Mouse (Mus musculus): ENCODE results near the gene Rnls. TPM values are rescaled to one million over a fixed set of nuclear protein-coding genes. Genes with fewer than 3 reads are reported as not detected.

The Rnls gene
- polyA plus RNA-seq, 1 experiment = 1.8 TPM

- DNase-seq (ENCODE audit: low read depth, low spot score) = no peak
- WGBS = 7% methylated on average over 2 of the region's 2 CpGs
These were observed 126.8 kb downstream of the Rnls start for GRCm38 (mm10) chr19:33265245-33265644.

DNA sequence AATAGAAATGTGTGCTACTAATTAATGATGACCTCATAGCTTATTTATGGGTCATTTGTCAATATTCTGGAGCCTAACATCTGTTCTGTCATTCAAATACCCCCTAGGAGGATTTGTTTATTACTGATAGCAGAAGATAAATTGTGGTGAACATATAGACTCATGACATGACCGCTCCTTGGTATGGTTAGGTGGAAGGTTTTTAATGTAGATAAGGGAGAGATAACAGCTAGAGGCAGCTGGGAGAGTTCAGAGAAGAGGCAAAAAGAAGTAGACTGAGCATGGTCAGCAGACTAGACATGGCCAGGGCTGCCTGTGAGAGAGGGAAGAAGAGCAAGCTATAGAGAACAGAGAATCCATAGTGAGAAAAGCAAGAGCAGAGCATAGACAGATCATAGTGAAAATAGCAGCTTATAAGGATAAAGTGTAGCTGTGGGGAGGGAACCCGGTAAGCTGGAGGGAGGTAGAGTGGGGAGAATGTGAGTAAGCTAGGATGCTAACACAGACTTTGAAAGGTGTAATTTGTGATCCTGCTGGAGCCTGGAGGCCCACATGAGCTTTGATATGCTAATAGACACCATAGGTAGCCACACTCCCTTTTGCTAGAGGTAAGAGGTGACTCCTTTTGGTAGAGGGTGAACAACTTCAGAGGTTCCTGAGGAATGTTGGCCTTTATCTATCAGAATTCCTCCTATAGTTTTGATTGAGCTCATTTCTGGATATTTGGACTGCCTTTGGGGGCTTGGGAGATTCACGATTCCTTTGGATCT lies 127.7 kb downstream of the Rnls start:
- DNase-seq (ENCODE audit: low read depth, low spot score) = no peak
- WGBS = 58% methylated on average over 3 of the region's 3 CpGs

DNA sequence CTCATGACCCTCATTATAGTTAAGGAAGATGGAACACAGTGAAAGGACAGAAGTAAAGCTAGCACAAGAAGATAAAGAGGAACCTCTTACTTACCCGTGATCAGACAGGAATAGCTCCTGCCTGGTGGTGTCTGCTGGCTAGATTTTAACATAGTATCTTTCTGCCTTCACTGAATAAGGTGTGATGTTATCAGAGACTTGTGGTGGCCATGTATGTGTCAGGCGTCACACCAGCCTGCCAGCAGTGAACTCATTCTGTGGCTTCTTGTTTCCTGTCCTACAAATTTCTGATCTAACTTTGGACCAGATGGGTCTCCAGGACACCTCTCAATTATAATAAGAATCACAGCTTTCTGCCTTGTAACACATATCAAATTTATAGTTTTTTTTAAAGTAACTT lies 129.7 kb downstream of the Rnls start:
- no peak for DNase-seq (ENCODE audit: low read depth, low spot score)
- 71% methylated on average over 2 of the region's 2 CpGs for WGBS

- DNase-seq (ENCODE audit: low read depth, low spot score) = no peak
- WGBS = 86% methylated on average over 1 of the region's 1 CpGs
These were observed 132.9 kb downstream of the Rnls start for GRCm38 (mm10) chr19:33259164-33259563.

DNA sequence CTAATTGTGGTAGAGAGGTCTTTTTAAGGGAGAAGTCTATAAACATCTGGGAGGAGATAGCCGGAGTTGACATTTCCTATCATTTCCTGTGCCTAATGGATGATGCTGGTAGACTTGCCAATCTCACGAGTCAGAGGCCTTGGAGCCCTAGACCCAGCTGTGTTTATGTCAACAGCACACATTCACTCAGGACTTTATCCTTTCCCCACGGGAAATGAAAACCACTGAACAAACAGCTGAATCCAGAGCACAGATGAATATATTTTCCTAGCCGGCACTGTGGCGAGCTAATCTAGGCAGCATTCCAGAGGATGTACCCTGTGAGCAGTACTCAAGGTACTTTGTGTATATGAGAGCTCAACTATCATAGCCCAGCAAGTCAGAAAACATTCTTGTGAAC lies 138.2 kb downstream of the Rnls start:
- DNase-seq (ENCODE audit: low read depth, low spot score) = no peak
- WGBS = 41% methylated on average over 5 of the region's 5 CpGs

DNA sequence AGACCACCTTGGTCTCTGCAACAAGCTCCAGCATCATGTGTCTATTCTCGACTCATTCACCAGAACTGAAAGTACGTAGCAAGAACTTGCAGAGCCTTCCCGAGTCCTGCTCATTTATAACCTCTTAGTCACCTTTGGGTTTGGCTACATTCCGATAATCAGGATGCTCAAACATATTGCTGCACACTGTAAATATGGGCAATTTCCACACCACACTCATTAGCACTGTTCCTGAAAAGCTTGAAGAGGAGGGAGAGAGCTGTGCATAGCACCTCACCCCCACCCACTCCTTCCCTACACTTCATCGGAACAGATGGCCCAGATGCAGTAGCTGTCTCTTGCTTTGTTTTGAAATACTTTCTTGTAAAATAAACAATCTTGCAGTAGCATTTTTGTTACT lies 139.9 kb downstream of the Rnls start:
- no peak for DNase-seq (ENCODE audit: low read depth, low spot score)
- WGBS = 56% methylated on average over 5 of the region's 5 CpGs

- WGBS = 83% methylated on average over 2 of the region's 2 CpGs
- DNase-seq (ENCODE audit: low read depth, low spot score) = no peak
These were observed 147.9 kb downstream of the Rnls start for GRCm38 (mm10) chr19:33244196-33244595.

GRCm38 (mm10) chr19:33240386-33240785 lies 151.7 kb downstream of the Rnls start:
- DNase-seq (ENCODE audit: low read depth, low spot score) = no peak
- 93% methylated on average over 2 of the region's 2 CpGs for WGBS

DNA sequence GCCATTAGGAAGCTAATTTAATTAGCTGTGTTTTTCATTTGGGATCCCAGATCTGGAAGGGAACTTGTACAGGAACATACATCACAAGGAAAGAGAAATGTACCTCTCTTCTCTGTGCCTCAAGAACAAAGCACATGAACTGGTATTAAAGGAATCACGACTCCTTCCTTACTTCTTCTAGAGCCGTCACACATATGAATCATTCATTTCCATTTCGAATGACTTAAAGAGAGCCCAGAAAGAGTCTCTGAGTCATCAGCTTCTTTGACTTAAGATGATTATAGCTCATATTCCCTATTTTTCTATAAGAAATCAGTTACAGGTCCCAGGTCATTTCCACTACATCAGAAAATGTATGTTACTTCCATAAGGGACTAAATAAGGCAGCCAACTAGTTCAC lies 159.2 kb downstream of the Rnls start:
- WGBS = 78% methylated on average over 3 of the region's 3 CpGs
- DNase-seq (ENCODE audit: low read depth, low spot score) = no peak

- 71% methylated on average over 6 of the region's 6 CpGs for WGBS
- DNase-seq (ENCODE audit: low read depth, low spot score) = no peak
These were observed 160.8 kb downstream of the Rnls start for GRCm38 (mm10) chr19:33231303-33231702.

- peak; percentile 77 for DNase-seq (ENCODE audit: low read depth, low spot score)
- WGBS = 1% methylated on average over 3 of the region's 3 CpGs
These were observed 165.1 kb downstream of the Rnls start for GRCm38 (mm10) chr19:33227004-33227403.

GRCm38 (mm10) chr19:33225858-33226705 lies 166.0 kb downstream of the Rnls start:
- no peak for DNase-seq (ENCODE audit: low read depth, low spot score)
- 47% methylated on average over 5 of the region's 5 CpGs for WGBS

DNA sequence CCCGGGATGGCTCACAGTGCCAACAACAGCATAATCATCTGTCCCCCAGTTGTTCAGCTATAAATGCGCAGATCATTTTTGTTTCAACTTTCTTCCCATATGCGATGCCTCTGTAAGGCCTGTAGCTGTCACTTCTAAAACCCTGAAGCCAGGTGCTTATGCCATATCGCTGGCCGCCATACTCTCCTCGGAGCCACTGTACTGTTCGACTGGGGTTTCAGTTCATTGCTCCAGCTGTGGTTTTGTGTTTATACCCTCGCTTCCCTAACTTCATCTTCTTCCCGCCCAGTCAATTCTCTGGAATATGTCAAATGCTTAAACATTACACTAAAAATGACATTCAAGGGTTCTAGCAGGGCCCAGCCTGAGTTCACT lies 167.1 kb downstream of the Rnls start:
- WGBS = 80% methylated on average over 9 of the region's 9 CpGs
- DNase-seq (ENCODE audit: low read depth, low spot score) = no peak

DNA sequence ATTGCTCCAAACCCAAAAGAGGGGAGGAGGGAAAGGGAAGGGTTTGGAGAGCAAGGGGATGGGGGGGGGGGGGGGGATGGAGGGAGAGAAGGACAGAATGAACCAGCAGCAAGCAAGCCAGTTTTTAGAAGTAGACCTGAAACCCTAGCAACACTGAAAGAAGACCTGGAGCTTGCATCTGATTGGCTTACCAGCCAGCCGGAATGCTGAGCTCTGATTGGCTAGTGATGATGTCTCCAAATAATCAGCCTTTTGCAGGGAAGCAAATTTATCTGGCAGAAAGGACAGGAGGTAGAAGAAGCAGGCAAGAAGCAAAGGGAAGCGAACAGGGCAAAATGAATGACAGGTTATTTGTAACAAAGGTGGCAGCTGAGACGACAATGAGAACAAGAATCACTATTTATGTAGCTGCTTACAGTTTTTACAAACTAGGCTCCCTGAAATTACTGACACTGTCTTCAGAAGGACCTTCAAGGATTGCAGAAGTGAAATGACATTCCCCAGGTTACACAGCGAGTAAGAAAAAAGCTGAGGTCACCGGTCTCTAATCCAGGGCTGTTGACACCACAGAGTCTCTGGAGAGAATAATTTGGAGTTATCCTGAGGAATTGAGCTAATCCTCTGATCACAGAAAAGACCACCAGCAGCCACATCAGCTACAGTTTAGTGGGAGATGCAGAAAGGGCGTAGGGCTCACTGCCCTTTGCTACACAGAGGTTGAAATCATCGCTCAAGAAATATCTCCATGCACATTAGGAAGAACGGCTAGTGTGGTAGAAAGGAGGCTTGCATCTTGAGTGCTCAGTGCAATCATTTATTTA lies 167.7 kb downstream of the Rnls start:
- 65% methylated on average over 8 of the region's 8 CpGs for WGBS
- no peak for DNase-seq (ENCODE audit: low read depth, low spot score)

- DNase-seq (ENCODE audit: low read depth, low spot score) = no peak
- WGBS = 29% methylated on average over 5 of the region's 5 CpGs
These were observed 168.3 kb downstream of the Rnls start for GRCm38 (mm10) chr19:33223766-33224165.

- 16% methylated on average over 6 of the region's 6 CpGs for WGBS
- DNase-seq (ENCODE audit: low read depth, low spot score) = peak; percentile 57
These were observed 168.8 kb downstream of the Rnls start for GRCm38 (mm10) chr19:33223276-33223675.

DNA sequence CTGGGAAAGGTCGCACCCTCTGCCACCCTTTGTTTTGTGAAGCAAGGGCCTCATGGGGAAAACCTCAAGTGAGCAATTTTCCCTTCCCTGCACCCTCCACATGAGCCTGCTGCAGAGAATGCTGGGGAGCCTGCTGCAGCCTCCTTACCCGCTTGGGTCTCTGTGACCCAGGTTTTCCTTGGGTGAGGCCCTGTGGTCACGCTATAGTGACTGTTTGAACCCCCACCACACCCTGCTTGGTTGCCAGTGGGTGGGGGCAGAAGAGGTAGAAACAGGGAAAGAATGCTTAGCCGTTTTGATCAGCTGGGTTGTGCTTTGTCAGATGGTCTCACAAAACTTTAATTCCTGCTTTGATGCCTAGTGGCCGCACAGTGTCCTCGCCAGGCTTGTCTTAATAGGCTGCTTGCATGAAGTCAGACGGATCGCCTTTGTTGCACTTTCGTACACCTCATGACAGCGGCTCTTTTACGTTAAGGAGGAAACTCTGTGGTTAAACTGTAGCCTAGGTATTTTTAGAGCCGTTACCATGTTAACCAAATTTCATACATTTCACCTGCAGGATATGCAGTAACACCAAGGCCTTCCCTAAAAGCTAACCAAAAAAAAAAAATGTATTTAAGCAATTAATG lies 169.4 kb downstream of the Rnls start:
- WGBS = 28% methylated on average over 12 of the region's 12 CpGs
- no peak for DNase-seq (ENCODE audit: low read depth, low spot score)

- DNase-seq (ENCODE audit: low read depth, low spot score) = no peak
- WGBS = 74% methylated on average over 6 of the region's 6 CpGs
These were observed 174.2 kb downstream of the Rnls start for GRCm38 (mm10) chr19:33217791-33218300.

DNA sequence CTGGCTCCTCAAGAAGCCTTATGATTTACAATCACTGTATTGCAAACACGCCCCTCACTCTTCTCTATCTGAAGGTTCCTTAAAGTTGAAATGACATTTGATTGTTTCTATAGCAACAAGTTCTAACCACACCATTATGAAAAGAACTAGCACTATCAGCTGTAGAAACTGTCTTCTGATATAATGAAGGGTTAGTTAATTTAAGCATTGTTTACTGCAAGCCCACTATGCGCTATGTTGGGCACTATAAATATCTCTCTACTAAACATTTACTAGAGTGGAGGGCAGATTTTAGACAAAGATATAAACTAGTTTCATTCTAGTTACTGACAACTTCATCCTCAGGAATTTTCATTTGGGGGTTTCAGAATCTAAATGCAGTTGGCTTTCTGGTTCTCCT lies 182.4 kb downstream of the Rnls start:
- WGBS = 72% methylated on average over 2 of the region's 2 CpGs
- DNase-seq (ENCODE audit: low read depth, low spot score) = no peak

GRCm38 (mm10) chr19:33207991-33208390 lies 184.1 kb downstream of the Rnls start:
- 12% methylated on average over 1 of the region's 1 CpGs for WGBS

More at GRCm38 (mm10) chr19:33207991-33208390, 184.1 kb downstream of the Rnls start:
- DNase-seq (ENCODE audit: low read depth, low spot score) = no peak

All from large intestine, adult 2 months (tissue).